Mouse (Mus musculus): ENCODE results near the gene Ptpa. TPM values are rescaled to one million over a fixed set of nuclear protein-coding genes. Genes with fewer than 3 reads are reported as not detected.

Gene Ptpa
- polyA plus RNA-seq (2012; fragmentation: generic; extraction: Trizol): 213 TPM
- long read RNA-seq, experiment 1, transcript Ptpa-201 (10 exons, 2,586 nt): major isoform, 87 of 159 reads
- long read RNA-seq, experiment 1, transcript Ptpa-208 (3 exons, 989 nt): minor isoform, 5 of 159 reads
- long read RNA-seq, experiment 1, partial matches to known transcripts: 5 of 159 reads
- long read RNA-seq, experiment 1, other reads (novel, unspliced or antisense): 62 of 159 reads
- long read RNA-seq, experiment 2, transcript Ptpa-208 (3 exons, 989 nt): minor isoform, 5 of 1,215 reads
- long read RNA-seq, experiment 2, transcript Ptpa-201 (10 exons, 2,586 nt): major isoform, 1,123 of 1,215 reads
- long read RNA-seq, experiment 2, partial matches to known transcripts: 16 of 1,215 reads
- long read RNA-seq, experiment 2, other reads (novel, unspliced or antisense): 67 of 1,215 reads

GRCm38 (mm10) chr2:30415936-30416648 is at the start of gene Ptpa:
TSS of gene Ptpa (plus strand) at chr2:30416039.
- peaks cover 56% of the 10 kb centered on the region for H3K79me2 ChIP-seq (ENCODE audit: control insufficient read depth, insufficient read depth)
- TF ChIP-seq MAX (IDR thresholded peaks at IDR 0.05) (peak; percentile 90), CTCF (IDR thresholded peaks at IDR 0.05; ENCODE audit: control insufficient read depth, insufficient read depth, insufficient read length) (no peak)
- peaks cover 49% of the 10 kb centered on the region for H3K79me3 ChIP-seq (ENCODE audit: low read depth)
- H3K4me3 ChIP-seq (ENCODE audit: insufficient read depth, poor library complexity, severe bottlenecking): peak within 1 kb of the TSS; percentile 95
- H3K27me3 ChIP-seq (ENCODE audit: control insufficient read depth, insufficient read depth, insufficient read length): no peaks in the 10 kb centered on the region
- peaks cover 11% of the 10 kb centered on the region for H3K36me3 ChIP-seq (ENCODE audit: control insufficient read depth, insufficient read depth)
- H3ac ChIP-seq (ENCODE audit: control insufficient read depth, insufficient read length, low read depth): peak within 1 kb of the TSS; percentile 93

- no peak for TF ChIP-seq MYOG (IDR thresholded peaks at IDR 0.05; ENCODE audit: control insufficient read depth, extremely low read depth, insufficient read length)
- no peak for TF ChIP-seq CEBPB (IDR thresholded peaks at IDR 0.05; ENCODE audit: low read depth)
- no peak for TF ChIP-seq MAX (IDR thresholded peaks at IDR 0.05)
- no peak for TF ChIP-seq FOSL1 (IDR thresholded peaks at IDR 0.05; ENCODE audit: insufficient read depth, low read length, poor library complexity, severe bottlenecking)
- TF ChIP-seq MYOD1 (IDR thresholded peaks at IDR 0.05; ENCODE audit: control insufficient read depth, insufficient read length, low read depth): no peak
- no peak for TF ChIP-seq USF1 (IDR thresholded peaks at IDR 0.05; ENCODE audit: low read depth)
- Histone ChIP-seq H3K4me3 (ENCODE audit: insufficient read depth, poor library complexity, severe bottlenecking) (no peak overlapping the region), H3K79me2 (ENCODE audit: control insufficient read depth, insufficient read depth) (peaks cover 36% of the 10 kb centered on the region), H3K79me3 (ENCODE audit: low read depth) (peaks cover 19% of the 10 kb centered on the region), H3K27me3 (ENCODE audit: control insufficient read depth, insufficient read depth, insufficient read length) (no peaks in the 10 kb centered on the region), H3K36me3 (ENCODE audit: control insufficient read depth, insufficient read depth) (peaks cover 31% of the 10 kb centered on the region), H3ac (ENCODE audit: control insufficient read depth, insufficient read length, low read depth) (no peak overlapping the region)
Measured at GRCm38 (mm10) chr2:30366203-30366602, 49.6 kb upstream of the Ptpa start.

GRCm38 (mm10) chr2:30371544-30371943 is 44.3 kb upstream of the Ptpa start:
- Histone ChIP-seq H3K4me3 (ENCODE audit: insufficient read depth, poor library complexity, severe bottlenecking) (no peak overlapping the region), H3ac (ENCODE audit: control insufficient read depth, insufficient read length, low read depth) (no peak overlapping the region), H3K36me3 (ENCODE audit: control insufficient read depth, insufficient read depth) (peaks cover 62% of the 10 kb centered on the region), H3K79me3 (ENCODE audit: low read depth) (peaks cover 5% of the 10 kb centered on the region), H3K27me3 (ENCODE audit: control insufficient read depth, insufficient read depth, insufficient read length) (no peaks in the 10 kb centered on the region), H3K79me2 (ENCODE audit: control insufficient read depth, insufficient read depth) (peaks cover 11% of the 10 kb centered on the region)
- TF ChIP-seq MYOD1 (IDR thresholded peaks at IDR 0.05; ENCODE audit: control insufficient read depth, insufficient read length, low read depth) (no peak), MYOG (IDR thresholded peaks at IDR 0.05; ENCODE audit: control insufficient read depth, extremely low read depth, insufficient read length) (no peak), CTCF (IDR thresholded peaks at IDR 0.05; ENCODE audit: control insufficient read depth, insufficient read depth, insufficient read length) (no peak), MAX (IDR thresholded peaks at IDR 0.05) (no peak), FOSL1 (IDR thresholded peaks at IDR 0.05; ENCODE audit: insufficient read depth, low read length, poor library complexity, severe bottlenecking) (no peak), CEBPB (IDR thresholded peaks at IDR 0.05; ENCODE audit: low read depth) (no peak)

- H3K79me3 ChIP-seq (ENCODE audit: low read depth): no peaks in the 10 kb centered on the region
- H3K27me3 ChIP-seq (ENCODE audit: control insufficient read depth, insufficient read depth, insufficient read length): no peaks in the 10 kb centered on the region
- peaks cover 61% of the 10 kb centered on the region for H3K36me3 ChIP-seq (ENCODE audit: control insufficient read depth, insufficient read depth)
- TF ChIP-seq MYOG (IDR thresholded peaks at IDR 0.05; ENCODE audit: control insufficient read depth, extremely low read depth, insufficient read length) (no peak), USF1 (IDR thresholded peaks at IDR 0.05; ENCODE audit: low read depth) (no peak), FOSL1 (IDR thresholded peaks at IDR 0.05; ENCODE audit: insufficient read depth, low read length, poor library complexity, severe bottlenecking) (no peak), CTCF (IDR thresholded peaks at IDR 0.05; ENCODE audit: control insufficient read depth, insufficient read depth, insufficient read length) (no peak), MYOD1 (IDR thresholded peaks at IDR 0.05; ENCODE audit: control insufficient read depth, insufficient read length, low read depth) (no peak), MAX (IDR thresholded peaks at IDR 0.05) (no peak), CEBPB (IDR thresholded peaks at IDR 0.05; ENCODE audit: low read depth) (no peak)
- H3ac ChIP-seq (ENCODE audit: control insufficient read depth, insufficient read length, low read depth): no peak overlapping the region
- no peaks in the 10 kb centered on the region for H3K79me2 ChIP-seq (ENCODE audit: control insufficient read depth, insufficient read depth)
- H3K4me3 ChIP-seq (ENCODE audit: insufficient read depth, poor library complexity, severe bottlenecking): no peak overlapping the region
Measured at GRCm38 (mm10) chr2:30372726-30373125, 43.1 kb upstream of the Ptpa start.

GRCm38 (mm10) chr2:30375893-30376292 is 39.9 kb upstream of the Ptpa start:
- Histone ChIP-seq H3K36me3 (ENCODE audit: control insufficient read depth, insufficient read depth) (peaks cover 57% of the 10 kb centered on the region), H3ac (ENCODE audit: control insufficient read depth, insufficient read length, low read depth) (no peak overlapping the region), H3K27me3 (ENCODE audit: control insufficient read depth, insufficient read depth, insufficient read length) (no peaks in the 10 kb centered on the region), H3K79me2 (ENCODE audit: control insufficient read depth, insufficient read depth) (no peaks in the 10 kb centered on the region), H3K4me3 (ENCODE audit: insufficient read depth, poor library complexity, severe bottlenecking) (no peak overlapping the region), H3K79me3 (ENCODE audit: low read depth) (no peaks in the 10 kb centered on the region)
- TF ChIP-seq USF1 (IDR thresholded peaks at IDR 0.05; ENCODE audit: low read depth) (no peak), FOSL1 (IDR thresholded peaks at IDR 0.05; ENCODE audit: insufficient read depth, low read length, poor library complexity, severe bottlenecking) (no peak), CTCF (IDR thresholded peaks at IDR 0.05; ENCODE audit: control insufficient read depth, insufficient read depth, insufficient read length) (no peak), MAX (IDR thresholded peaks at IDR 0.05) (no peak), CEBPB (IDR thresholded peaks at IDR 0.05; ENCODE audit: low read depth) (no peak), MYOD1 (IDR thresholded peaks at IDR 0.05; ENCODE audit: control insufficient read depth, insufficient read length, low read depth) (no peak), MYOG (IDR thresholded peaks at IDR 0.05; ENCODE audit: control insufficient read depth, extremely low read depth, insufficient read length) (no peak)

Measured in C2C12 (cell line).